Mouse (Mus musculus) ovary, postnatal 14 days (tissue): ENCODE results near the gene Tbl2.
A peak's percentile ranks its signal among the peaks of the same experiment; 100 is the strongest.

ENCODE experiments used
- DNase-seq: peaks from one replicate; pipeline ENCODE4 v3.0.0; 2022; ENCODE audit warnings: low spot score

Gene Tbl2

DNA sequence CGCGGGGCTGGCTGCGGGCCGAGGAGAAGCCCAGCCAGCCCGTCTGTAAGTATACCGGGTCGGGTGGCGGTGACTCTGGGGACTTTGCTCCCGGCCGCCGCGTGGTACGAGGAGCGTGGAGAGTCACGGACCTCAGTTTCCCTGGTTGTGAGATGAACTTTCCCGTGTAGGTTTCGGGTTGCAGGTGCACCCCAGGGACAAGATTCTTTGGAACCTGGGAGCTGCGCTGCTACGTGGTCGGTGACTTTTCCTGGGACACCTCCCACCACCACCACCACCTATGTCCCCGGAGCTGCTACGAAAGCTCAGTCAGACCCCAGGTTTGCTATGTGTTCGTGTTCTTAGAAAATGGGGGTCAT lies 342 bp downstream of the Tbl2 start:
- no peak for DNase-seq

DNA sequence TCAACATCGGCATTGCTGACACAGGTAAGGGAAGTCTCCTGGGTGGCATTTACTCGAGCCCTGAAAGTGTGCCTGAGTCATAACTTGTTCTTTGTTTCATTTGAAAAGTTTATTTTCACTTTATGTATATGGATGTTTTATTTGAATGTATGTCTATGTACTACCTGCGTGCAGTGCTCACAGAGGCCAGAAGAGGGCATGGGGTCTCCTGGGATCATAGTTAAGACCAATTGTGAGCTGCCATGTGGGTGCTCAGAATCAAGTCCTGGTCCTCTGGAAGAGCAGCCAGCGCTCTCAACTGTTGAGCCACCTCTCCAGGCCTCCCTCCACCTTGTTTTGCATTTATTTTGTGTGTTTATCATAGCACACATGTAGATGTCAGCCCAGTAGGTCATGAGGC lies 7.0 kb downstream of the Tbl2 start:
- no peak for DNase-seq

DNA sequence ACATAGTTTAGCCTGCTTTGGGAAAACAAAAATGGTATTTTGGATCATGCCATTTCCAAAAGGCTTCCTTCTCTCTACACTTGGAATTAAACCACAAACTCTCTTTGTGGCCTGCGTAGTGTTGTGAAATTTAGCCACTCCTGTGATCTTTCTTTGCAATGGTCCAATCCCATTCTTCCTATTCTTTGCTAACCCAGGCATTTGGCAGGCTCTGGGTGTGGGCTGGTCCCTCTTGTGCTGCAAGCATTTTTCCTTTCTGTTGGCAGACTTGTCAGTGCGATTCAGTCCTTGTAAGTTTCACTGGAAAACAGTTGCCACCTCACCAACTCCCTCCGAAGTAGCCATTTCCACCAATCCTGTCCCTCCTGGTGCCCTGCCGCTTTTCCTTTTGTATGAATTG lies 11.8 kb downstream of the Tbl2 start:
- DNase-seq, result peak; percentile 39

DNA sequence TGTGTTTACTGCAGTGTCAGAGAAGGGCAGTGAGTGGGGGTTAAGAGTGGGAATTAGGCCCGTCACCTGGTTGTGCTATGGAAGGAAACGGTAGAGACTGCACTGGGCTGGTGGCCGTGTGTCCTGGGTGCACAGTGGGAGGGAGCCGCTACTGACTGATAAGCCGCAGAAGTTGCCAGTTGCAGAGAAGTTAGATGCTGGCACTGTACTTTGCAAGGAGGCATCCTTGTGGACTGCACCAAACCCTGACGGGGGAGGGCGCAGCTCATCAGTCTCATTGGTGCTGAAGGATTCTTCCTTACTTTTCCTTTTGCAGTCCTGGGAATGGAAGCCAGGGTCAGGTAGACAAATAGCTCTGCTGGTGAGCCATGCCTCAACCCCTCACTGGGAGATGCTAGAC lies 12.2 kb downstream of the Tbl2 start:
- no peak for DNase-seq

DNA sequence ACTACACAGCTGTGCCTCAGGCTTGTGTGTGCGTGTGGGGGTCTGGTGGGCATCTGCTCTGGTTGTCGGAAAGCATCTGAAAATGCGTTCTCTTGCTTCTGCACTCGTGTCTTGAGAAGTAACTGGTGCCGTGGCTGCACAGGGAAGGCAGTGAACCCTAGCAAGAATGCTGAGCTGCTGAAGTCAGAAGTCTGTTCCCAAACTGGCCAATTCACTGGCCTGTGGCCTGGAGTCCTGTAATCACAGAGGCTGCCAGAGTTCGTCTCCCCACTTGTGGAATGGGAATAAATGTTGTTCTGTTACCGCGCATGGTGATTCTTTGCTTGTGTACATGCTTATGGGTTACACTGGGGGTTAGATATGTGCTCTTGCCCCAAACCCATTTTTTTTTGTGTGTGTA lies 12.9 kb downstream of the Tbl2 start:
- no peak for DNase-seq

DNA sequence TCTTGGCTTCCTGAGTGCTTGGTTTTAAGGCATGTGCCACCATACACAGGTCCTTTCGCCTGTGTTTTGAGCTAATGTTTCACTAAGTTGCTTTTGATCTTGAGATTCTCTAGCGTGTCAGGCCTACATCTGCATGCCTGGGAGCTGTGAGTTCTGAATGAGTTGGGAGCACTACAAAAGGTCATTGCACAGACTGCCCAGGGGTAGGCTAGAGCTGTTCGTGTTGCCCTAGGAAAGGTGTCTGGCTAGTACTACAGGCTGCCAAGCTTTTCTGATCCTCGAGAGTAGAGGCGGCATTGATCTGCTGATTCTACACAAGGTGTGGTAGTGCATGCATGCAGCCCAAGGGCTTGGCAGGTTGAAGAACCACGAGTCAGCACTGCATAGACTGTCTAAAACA lies 13.4 kb downstream of the Tbl2 start:
- DNase-seq, result no peak

DNA sequence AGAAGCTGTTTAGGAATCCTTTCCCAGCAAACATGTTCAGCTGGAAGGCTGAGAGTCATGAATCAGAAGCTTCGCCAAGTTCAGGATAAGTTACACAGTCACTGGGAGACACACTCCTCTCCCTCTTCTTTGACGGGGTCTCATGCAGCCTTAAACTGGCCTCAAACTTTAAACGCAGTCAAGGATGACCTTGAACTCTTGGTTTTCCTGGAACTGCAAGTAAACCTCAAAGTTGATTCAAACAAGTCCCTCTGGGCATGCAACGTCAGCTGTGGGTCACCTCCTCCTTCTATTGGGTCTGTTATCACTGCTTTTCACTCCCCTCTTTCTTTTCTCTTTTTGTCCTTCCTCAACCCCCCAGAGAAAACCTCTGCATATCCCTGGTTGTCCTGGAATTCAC lies 17.5 kb downstream of the Tbl2 start:
- no peak for DNase-seq

DNA sequence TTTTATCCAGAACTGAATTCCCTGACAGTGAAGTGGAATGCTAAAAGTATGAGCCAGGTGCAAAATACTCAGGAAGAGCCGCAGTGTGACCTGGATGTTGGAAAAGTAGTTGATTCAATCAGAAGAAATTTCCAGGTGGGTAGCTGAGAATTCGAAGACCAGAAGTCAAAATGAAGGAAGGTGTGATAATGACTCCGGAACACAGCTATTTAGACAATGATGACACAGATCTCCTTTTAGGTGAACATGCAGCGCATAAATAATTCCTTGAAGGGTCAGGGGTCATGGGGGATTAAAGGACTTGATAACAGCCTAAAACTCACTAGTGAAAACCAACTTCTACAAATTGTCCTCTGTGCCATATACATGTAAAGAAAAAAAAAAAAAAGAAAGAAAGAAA lies 18.0 kb downstream of the Tbl2 start:
- DNase-seq, result no peak

DNA sequence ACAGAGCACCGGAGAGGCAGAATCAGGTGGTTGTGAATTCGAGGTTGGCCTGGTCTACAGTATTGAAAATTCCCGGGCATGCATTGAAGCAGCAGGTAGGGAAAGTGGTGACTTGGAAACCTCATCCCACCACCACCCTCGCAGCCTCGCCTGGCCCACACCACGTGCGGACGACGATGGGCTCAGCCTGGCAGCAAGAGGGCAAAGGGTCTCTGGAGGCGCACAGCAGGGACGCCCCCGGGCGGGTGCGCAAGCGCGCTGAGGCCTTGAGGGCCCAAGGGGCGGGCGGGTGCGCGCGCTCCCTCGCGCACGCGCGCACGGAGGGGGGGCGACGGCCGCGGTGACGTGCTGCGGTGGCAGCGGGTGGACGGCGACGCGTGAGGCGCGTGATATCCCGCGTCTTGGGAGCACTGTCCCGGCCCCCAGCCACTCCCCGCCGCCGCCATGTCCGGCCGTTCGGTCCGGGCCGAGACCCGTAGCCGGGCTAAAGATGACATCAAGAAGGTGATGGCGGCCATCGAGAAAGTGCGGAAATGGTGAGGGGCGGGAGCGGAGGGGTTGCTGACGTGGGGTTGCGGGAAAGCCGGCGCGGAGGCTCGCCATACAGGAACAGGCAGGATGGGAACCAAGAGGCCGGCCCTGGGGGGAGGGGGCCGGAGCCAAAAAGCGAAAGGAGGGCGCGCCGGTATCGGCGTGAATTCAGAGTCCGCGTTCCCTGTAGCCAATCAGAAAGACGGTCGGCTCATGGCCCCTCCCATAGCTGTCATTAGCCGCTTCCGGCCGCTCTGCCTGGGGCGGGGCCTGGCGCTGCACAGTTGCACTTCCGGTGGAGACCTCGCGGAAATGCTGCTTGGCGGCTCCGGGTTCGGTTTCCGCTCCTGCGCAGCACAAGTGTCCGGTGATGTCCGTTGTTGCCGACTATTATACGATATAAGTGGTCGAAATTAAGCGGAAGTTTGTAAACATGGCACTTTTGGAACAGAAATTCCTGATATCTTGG lies 18.9 kb downstream of the Tbl2 start, which contains the start of gene Bcl7b:
Gene Bcl7b (plus strand): TSS at position 221 of the 1,000 bp plus-strand sequence.
- peak; percentile 87 for DNase-seq

DNA sequence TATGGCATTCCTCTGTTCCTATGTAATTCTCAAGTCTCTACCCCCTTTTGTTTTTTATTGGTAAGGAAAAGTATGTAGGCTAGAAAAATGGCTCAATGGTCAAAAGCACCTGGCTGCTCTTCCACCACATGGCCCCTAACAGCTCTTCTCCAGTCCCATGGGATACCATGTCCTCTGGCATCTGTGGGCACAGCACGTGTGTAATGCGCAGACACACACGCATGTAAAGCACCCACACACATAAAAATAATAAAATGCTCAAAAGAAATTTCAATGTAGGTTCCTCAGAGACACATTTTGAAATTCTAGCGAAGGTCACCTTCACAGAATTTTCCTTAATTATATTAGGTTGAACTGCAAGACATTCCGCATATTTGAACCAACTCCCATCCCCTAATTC lies 20.0 kb downstream of the Tbl2 start:
- no peak for DNase-seq

DNA sequence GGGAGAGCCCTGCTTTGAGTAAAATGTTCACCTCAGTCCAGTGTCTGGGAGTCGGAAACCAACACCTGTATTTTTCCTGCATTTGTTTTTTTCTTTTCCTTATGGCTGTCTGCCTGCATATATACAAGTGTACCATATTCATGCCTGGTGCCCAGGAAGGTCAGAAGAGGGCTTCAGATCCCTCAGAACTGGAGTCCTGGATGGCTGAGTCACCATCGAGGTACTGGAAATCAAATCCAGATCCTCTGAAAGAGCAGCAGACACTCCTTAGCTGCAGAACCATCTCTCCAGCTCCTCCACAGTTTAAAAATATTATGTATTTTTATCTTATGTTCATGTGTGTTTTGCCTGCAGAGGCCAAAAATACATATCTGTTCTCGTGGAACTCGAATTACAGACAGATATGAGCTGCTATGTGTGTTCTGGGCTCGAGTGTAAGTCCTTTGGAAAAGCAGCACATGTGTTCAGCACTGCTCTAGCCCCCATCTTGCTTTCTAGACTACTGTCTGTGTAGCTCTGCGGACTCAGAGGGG lies 22.3 kb downstream of the Tbl2 start:
- no peak for DNase-seq

DNA sequence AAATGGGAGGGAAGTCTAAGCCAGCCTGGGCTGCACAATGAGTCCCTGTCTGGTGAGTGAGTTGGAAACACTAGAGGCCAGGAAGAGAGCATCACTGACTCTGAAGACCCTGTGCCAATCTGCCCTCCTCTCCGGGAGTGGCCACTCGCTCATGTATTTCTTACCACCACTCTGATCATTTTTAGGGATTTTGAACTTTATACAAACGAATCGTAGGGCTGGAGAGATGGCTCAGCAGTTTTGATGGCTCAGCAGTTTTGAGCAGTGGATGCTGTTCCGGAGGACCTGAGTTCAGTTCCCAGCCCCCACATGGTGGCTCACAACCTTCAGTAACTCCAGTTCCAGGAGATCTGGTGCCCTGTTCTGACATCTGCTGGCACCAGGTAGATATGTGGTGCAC lies 23.5 kb downstream of the Tbl2 start:
- DNase-seq, result no peak

DNA sequence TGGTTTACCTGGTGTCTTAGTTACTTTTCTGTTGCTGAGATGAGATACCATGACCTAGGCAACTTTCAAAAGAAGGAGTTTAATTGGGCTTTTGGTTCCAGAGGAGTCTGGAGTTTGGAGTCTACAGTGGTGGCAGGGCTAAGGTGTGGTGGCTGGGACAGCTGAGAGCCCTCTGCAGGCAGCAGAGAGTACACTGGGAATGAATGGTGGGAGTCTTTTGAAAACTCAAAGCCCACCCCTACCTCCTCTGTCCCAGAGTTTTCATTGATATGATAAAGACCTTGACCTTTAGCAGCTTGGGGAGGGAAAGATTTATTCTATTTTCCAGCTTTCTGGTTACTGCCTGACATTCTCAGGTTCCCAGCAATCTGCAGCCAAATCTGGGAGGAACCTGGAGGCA lies 25.6 kb downstream of the Tbl2 start:
- DNase-seq, result no peak

DNA sequence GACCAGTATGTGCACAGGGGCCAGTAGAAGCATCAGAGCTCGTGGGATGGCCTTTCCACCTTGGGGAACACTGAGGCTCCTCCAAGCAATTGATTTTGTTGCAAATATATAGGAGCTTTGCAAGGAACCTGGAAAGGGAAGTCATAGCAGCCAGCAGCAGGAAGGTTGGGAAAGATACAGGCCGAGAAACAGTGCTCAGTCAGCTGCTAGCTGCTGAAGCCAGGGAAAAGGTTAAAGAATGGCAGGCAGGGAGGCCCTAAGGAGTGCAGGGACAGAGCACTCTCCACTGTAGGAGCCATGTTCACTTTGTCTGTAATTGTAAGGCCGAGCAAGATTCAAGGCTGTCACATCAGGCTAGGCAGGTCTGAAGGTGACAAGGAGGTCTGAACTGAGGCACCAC lies 29.1 kb downstream of the Tbl2 start:
- no peak for DNase-seq

DNA sequence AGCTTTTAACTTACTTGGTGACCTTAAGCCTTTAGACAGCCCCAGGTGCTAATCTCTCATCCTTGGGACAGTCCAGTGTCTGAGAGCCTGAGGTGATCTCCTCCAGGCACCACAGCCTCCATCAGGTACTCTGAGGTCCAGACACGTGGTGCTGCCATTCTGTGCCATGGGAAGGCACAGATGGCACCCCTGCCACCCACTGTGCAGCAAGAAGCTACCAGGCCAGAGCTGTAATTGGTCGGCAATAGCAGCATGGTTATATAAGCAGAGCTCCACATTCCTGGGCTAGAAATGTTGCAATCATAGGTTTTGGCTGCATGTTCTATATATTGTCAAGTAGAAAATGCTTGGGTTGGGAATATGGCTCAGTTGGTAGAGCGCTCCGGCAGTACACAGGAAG lies 29.5 kb downstream of the Tbl2 start:
- DNase-seq, result no peak

DNA sequence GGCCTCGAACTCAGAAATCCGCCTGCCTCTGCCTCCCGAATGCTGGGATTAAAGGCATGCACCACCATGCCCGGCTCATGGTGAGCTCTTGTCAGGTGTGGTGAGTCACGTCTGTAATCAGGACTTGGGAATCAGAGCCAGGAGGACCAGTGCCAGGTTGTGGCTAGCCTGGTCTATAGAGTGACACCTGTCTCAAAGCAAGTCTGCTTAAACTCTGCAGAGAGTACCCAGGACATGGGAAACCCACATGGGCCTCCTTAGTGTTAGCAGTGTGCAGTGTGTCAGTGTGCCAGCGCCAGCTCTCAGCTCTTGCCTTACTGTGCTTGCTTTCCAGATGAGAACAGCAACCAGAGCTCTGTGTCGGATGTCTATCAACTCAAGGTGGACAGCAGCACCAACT lies 30.2 kb downstream of the Tbl2 start:
- no peak for DNase-seq

DNA sequence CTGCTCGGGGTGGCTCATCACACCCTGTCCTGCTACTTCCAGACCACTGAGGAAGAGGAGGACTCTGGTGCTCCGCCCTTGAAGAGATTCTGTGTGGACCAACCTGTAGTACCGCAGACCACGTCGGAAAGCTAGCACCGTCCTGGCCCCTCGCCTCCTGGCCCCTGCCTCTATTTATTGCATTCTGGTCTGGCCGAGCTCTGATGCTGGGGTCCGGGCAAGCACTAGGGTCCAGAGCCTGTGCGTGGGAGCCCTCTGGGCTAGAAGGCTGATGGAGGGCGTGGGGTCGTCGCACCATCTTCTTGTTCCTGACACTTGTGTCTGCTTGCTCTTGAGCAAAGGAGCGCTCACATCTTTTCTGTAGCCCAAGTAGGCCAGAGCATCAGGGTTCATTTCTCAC lies 31.3 kb downstream of the Tbl2 start:
- no peak for DNase-seq

DNA sequence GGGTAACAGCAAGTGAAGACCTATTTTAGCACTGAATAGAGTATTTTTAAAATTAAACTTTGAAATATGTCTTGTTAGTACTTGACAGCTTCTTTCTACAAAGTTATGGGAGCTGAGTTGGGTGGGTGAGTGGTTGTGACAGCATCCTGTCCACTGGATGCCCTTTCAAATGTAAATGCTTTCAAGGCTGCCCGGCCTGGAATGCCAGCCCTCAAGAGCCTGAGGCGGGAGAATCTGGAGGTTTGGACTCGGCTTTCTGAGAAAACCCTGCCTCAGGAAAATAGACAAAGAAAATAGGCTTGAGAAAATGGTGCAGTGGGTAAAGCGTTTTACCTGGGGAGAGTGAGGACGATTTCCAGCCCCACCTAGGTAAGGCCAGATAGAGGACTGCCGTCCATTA lies 32.3 kb downstream of the Tbl2 start:
- no peak for DNase-seq

DNA sequence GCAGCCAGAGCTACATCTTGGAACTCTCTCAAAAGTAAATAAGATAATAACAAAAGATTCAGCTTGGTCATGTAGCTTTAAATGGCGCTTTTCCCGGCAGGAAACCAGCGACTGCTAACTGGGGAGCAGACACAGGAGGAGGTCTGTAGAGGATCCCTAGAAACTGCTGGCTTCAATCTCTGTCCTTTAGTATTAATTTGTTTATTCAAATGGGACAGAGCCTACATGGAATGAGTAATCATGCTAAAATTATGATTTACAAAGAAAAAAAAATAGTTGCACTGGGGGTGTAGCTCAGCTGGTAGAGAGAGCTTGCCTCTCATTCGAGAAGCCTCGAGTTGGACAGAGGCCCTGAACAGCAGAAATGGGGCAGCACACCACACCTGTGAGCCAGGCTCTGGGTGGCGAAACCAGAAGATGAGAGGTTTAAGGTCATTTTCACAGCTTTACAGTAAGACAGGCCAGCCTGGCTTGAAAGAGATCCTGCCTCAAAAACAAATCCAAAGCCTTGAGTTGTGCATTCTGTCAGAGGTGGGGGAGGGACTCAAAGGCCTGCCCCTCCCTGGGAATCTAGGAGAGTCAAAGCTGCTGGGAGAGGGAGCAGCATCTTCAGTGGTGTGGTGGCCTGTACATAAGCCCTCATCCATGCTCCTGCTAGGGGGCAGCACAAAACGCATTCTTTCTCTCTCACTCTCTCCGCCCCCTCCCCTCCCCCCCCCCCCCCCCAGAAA lies 33.8 kb downstream of the Tbl2 start:
- no peak for DNase-seq

DNA sequence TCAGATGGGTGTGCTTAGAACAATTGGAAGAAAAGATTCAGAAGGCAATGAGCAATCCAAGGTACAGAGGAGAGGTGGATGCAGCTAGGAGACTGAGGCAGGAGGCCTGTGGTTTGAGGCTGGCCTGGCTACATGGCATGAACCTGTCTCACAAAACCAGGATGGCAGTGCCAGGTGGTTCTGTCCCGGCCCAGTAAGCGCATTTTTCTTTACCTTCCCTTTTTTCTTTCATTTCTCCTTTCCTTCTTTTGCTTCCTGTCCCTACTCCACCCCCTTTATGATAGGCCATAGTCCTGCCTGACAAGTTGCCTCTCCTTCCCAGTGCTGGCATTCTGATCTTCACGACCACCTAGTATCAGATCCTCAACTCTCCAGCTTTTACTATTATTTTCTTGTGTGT lies 35.6 kb downstream of the Tbl2 start:
- no peak for DNase-seq

DNA sequence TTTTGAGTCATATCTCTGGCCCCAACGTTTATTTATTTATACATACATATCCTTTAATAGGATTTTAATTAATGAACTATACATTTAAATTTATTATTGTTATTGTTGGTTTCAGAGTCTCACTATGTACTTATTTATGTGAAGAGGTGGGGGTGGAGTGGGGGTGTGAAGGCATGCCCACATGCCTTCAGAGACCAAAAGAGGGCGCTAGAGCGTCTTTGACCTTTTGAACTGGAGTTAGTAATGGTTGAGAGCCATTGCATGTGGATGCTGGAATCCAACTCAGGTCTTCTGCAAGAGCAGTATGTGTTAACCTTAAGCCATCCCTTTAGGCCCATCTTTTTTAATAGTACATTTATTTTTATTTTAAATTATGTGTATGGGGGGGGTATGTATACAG lies 36.1 kb downstream of the Tbl2 start:
- DNase-seq, result no peak

DNA sequence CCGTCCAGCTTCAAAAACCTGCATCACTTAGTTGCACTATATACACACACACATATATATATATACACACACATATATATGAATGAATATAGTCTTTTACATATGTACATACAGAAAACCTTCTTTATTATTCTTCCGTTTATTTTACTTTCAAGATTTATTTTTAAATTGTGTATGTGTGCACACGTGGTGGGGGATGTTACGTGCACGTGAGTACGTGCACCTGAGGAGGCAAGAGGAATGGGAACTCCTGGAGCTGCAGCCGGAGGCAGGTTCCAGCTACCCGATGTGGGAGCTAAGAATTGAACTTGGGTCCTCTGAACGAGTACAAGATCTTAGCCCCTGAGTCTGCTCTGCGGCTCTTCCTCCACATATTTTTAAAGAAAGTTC lies 36.8 kb downstream of the Tbl2 start:
- no peak for DNase-seq
